Mouse (Mus musculus) retina, postnatal 1 day (tissue): Measurements from ENCODE around the gene Bpifa6.

Experiments used
- DNase-seq: peaks from one replicate; pipeline ENCODE4 v3.0.0-alpha.2; 2012

Gene Bpifa6

GRCm38 (mm10) chr2:154044743-154045142 is 70.0 kb downstream of the Bpifa6 start:
- DNase-seq = no peak
